Mouse (Mus musculus) C2C12 (cell line): ENCODE data around the gene Igfbp1.

Experiments used
- CEBPB ChIP-seq: IDR thresholded peaks from one replicate; pipeline ENCODE4 v1.6.1; 2011; ENCODE audit warnings: low read depth, mild to moderate bottlenecking, control low read depth, moderate library complexity
- CTCF ChIP-seq: IDR thresholded peaks from one replicate; pipeline ENCODE4 v1.5.1; 2011; ENCODE audit not compliant: control insufficient read depth, insufficient read depth, insufficient read length
- FOSL1 ChIP-seq: IDR thresholded peaks from one replicate; pipeline ENCODE4 v1.8.0; 2011; ENCODE audit warnings: mild to moderate bottlenecking, low read length; ENCODE audit not compliant: poor library complexity, insufficient read depth, severe bottlenecking
- MAX ChIP-seq: IDR thresholded peaks from one replicate; pipeline ENCODE4 v1.6.1; 2011; ENCODE audit warnings: mild to moderate bottlenecking, control low read depth
- MYOG ChIP-seq: IDR thresholded peaks from one replicate; pipeline ENCODE4 v1.6.1; 2011; ENCODE audit not compliant: control insufficient read depth, insufficient read length; ENCODE audit errors: extremely low read depth
- USF1 ChIP-seq: IDR thresholded peaks from one replicate; pipeline ENCODE4 v1.6.1; 2011; ENCODE audit warnings: low read depth, mild to moderate bottlenecking, control low read depth, moderate library complexity

DNA sequence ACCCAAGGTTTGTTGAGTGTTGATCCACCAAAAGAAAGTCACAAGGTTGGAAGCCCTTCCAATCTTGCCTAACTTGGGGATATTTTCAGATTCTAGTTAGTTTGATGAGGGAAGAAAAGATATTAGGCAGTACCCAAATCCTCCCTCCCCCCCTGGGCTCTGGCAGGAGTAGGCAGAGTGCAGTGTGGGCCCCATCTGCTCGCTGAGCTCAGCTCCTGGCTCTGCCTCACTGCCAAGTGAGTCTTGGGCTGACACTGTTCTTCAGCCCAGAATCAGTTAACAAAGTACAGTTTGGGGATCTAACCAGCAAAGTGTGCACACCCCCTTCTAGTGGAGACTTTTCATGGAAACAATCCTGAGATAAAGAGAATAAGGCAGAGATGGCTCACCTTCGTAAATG is 28.6 kb downstream of the Igfbp1 start:
- TF ChIP-seq CTCF (no peak), CEBPB (no peak), USF1 (no peak), MAX (no peak), MYOG (no peak), FOSL1 (no peak)
